Mouse (Mus musculus) olfactory bulb, adult 2 months (tissue): ENCODE measurements around the gene Fam69a.

Source experiments
- CTCF ChIP-seq: fragments of 200-500 bp; IDR thresholded peaks from 2 replicates; pipeline ENCODE4 v1.5.1; 2012; ENCODE audit warnings: low read depth, mild to moderate bottlenecking, low read length, moderate library complexity; ENCODE audit not compliant: insufficient read depth
- POLR2A ChIP-seq: fragments of 200-500 bp; IDR thresholded peaks from 2 replicates; pipeline ENCODE4 v1.6.1; 2012; ENCODE audit warnings: mild to moderate bottlenecking, low read depth, low read length, moderate library complexity; ENCODE audit not compliant: insufficient read depth

DNA sequence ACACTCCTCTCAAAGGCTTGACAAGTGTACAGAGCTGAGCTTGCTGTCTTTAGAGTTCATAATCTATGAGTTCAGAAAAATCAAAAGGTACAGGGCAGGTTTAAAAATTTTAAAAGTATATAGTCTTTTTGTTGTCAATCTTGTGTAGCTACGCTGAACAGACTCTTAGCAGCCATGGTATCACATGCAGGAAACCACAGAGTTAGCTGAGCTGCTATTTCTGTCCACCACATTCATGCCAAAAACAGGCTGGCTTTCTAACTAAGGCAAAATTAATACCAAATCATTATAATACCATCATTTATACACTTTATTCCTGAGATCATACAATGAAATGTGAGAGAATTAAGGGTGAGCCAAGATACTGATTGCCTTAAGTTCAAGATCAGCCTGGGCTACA is 40.4 kb downstream of the Fam69a start:
- no peak for TF ChIP-seq CTCF
- TF ChIP-seq POLR2A = no peak
